Mouse (Mus musculus): ENCODE measurements around the gene Gse1.

Gse1 gene

DNA sequence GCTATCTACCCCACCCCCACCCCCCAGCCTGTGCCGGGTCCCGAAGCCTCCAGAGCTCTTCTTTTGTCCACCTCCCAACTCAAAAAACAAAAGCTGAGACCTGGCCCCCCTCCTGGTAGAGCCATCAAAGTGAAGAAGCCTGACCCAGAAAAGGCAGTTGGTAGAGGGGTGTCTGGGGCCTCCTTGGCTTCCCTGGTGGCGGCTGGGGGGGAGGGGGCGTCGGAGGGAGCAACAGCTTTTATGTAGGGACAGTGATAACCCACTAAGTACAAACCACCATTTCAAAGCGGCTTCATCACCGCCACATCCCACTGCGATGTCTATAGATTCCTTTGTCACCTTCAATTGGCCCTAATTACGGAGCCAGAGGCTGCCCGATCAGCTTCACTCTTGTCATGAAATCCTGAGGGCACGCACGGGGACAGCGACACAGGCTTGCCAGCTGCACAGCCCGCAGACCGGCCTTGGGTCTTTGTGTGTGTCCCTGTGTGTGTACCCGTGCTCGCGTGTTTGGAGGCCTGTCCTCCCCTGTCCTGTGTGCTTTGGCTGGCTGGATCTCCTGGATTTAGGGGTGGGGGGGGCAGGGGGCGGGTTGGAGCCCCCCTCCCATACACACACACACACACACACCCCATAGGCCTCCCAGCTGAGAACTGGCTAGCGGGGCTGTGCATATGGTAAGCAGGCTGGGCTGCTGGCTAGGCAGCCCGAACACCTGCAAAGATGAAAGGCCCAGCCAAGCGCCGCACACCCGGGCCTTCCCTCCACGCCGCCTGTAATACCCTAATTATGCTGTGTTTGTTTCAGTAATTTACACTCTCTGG lies 285.6 kb downstream of the Gse1 start:
- DNase-seq (ENCODE audit: low read depth, low spot score): no peak

DNA sequence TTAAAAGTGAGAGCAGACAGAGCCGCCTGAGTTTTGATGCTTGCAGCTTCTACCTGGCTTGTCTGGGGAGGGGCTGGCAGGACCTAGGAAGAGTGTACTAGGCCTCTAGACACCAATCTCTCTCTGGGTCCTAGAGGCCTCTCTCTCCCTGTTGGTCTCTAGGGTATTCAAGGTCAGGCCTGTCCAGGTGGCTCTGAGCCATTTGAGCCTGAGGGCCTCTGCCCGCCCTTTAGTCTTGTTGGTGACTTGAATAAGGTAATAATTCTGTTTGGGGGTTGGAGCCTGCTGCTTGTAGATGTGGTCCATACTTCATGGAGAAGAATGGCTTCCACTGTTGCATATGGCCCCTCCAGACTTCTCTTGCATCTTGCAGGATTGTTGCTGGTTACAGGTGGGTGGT lies 287.0 kb downstream of the Gse1 start:
- no peak for DNase-seq (ENCODE audit: low read depth, low spot score)

DNA sequence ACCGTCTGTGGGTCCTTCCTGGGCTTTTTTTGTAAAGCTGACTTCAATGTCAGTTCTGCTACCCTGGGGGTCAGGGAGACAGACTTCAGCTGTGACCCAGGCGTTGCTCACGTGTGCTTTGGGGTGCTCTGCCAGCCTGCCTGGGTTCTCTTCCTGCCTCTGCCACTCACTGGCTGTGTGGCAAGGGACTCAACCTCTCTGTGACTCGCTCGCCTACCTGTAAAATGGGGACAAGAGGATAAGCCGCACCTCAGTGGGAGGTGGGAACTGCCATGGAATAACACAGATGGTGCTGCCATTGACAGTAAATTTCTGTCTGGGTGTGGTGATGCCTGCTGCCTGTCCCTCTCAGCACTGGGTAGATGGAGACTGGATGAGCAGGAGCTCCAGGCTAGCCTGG lies 287.4 kb downstream of the Gse1 start:
- no peak for DNase-seq (ENCODE audit: low read depth, low spot score)

DNA sequence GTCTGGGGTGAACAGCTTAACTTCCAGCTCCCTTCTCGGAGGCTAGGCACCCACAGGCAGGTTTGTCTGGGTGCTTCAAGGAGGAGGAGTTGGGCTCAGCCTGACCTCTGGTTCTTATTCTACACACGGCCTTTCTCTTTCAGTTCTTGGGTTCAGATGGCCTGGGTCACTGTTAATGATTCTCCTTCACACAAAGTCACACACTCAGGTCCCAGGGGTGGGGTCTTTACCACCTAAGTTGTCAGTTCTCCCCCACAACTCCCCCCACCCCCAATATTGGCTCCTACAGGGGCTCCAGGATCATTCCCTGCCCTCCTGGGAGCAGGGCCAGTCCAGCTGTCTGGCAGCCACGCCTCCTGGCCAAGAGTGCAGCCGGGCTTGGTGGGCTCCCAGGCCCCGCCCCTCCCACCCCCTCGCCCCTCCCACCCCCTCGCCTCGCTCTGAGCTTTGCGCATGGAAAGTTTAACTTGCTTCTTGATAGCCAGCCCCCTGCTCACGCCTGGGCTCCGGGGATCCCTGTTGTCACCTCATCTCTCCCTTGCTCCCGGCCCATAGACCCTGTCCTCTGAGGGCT lies 288.0 kb downstream of the Gse1 start:
- DNase-seq (ENCODE audit: low read depth, low spot score): no peak

DNA sequence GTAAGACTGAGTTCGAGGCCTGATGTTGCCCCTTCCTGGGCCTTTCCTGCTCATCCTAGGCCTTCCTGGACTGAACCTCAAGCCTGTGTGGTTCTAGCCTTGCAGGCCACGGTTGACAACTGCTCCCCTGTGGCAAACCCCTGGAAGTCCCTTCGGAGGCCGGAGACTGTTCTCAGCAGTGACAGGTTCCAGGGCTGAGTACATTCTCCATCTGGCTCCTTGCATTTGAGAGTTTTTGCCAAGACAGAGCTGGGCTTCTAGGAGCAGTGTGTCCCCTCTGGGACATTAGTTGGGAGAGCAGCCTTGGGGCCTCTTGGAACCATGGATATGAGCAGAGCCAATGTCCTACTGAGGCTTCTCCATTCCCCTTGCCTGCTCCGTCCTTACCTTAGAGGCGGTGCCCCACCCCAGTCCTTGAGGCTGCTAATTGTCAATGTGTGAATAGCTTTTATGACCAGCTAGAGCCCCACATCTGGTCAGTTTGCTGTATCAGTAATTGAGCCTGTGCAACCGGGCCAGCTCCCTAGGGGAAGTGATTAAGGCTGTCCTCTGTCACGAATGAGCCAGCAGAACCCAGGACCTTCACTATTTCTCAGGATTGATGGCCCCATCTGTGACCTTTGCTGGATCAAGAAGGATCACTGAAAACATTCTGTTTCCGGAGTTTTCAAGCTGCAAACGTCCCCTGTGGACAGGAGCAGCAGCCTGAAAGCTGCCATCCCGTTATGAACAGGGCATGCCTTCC lies 289.6 kb downstream of the Gse1 start:
- DNase-seq (ENCODE audit: low read depth, low spot score): no peak

DNA sequence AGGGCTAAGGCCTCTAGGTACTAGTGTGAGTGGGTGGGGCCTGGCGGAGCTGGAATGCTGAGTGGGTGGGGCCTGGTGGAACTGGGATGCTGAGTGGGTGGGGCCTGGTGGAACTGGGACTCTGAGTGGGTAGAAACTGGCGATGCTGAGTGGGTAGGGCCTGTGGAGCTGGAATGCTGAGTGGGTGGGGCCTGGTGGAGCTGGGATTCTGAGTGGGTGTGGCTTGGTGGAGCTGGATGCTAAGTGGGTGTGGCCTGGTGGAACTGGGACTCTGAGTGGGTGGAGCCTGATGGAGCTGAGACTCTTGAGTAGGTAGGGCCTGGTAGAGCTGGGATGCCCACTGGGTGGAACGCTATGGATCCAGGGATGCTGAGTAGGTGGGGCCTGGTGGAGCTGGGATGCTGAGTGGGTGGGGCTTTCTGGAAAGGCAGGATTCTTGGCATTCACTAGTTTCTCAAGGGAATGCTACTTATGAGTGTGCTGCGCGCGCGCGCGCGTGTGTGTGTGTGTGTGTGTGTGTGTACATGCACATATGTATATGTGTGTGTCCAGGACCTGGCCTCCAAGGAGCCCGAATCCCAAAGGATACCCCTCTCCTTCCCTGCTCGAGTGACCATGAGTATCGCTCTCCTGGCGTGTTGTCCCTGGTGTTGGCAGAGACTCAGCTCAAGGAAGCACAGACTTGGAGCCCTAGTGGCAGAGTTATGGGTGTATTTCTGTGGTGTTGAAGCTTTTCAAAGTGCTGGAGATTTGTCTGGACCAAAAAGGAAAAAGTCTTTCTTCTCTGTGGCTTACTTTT lies 290.7 kb downstream of the Gse1 start:
- no peak for DNase-seq (ENCODE audit: low read depth, low spot score)

DNA sequence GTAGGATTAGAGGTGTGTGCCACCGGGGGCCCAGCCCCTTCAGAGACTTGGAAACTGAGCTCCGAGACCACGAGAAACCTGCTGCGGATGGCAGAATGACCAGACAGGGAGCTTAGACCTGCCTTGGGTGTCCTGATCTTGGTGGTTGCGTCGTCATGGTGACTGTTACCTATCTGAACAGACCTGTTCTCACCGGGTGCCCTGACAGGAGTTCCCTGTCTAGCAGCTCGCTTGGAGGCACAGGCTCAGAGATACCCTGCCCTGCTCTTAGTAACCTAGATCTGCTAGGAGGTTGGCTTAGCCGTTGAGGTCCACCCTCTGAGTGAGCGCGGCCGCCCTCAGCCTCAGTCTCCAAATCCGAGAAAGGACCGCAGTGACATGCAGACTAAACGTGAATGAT lies 292.0 kb downstream of the Gse1 start:
- DNase-seq (ENCODE audit: low read depth, low spot score): no peak

DNA sequence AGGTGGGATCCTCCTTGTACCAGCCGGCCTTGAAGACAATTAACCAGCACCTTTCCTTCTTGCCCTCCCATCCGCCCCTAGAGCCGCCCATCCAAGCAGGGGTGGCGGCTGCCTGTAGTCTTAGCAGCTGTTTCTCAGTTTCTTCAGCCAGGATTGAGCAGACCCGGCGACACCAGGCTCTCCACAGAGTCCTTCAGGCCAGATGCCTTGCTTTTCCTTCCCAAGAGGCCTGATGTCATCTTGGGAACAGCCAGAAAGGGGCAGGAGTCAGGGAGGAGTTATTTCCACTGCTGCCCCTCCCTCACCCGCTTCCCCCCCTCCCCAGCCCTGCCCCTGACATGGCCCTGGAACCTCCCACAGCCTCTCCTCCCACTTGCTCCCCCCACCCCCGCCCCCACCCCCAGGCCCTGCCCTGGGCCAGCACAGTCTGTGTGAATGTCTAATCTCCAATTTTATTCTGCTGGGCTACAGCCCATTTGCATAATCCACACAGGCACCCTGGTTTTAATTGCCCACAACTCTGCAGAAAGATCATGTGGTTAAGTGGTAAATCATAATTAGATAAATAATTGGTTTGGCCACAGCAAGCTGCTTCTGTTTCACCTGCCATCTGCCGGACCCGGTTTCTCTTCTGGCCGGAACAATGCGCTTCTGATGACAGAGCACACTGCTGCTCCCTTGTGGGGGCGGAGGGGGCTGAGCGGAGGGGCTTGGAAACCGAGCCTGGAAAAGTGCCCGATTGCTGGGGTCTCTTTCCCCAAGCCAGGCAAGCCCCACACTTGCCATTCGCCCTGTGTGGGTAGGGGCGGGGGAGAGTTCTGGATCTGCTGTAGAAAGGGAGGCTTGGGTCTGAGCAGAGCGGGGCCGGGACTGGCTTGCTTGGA lies 292.7 kb downstream of the Gse1 start:
- no peak for DNase-seq (ENCODE audit: low read depth, low spot score)

DNA sequence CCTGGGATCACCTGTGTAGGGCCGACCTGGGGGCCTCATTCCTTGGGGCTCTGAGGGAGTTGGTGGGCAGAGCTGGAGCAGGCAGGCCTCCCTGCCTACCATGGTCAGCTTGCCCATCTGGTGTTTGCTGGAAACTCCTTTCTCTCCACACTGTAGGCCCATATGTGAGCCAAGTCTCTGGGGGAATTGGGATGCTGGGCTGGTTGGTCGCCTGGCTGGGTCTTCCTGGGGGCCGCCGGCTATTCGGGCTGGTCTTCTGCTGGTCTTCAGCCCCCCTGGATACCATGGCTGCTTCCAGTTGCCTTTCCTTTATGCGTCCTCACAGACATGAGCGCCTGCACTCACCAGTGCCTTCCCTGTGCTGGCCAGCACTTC lies 293.3 kb downstream of the Gse1 start:
- no peak for DNase-seq (ENCODE audit: low read depth, low spot score)

DNA sequence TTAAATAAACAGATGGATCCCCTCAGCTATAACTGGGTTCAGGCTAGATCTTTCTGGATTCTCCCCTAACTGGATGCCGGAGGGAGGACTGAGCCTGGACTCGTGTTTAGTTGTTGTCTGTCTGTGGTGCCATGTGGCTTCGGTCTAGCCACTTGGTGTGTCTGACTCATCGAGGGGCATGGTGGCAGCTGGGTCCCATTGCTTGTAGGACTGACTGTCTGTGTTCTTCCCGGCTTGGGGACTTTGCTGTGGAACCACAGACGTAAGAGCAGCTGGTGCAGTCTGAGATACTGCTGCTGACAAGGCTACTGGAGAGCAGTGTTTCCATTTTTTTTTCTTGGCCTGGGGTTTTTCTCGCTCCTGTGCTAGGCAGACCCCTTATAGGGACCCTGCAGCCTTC lies 295.4 kb downstream of the Gse1 start:
- DNase-seq (ENCODE audit: low read depth, low spot score): no peak

DNA sequence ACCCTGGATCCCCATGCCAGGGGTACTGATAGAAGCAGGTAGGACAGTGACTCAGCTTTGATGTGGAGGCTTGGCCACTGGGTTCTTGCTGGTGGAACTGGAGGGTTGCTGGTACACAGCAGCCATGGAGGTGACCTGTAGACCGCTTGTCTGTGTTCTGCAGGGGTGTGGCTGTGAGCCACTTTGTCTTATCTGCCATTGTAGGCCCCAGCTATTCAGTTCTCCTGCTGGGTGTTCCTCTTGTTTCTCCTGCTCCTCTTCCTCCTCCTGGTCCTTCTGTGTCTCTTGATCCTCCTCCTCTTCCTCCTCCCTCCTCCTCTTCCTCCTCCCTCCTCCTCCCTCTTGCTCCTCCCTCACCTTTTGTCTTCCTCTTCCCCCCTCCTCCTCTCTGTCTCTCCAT lies 296.9 kb downstream of the Gse1 start:
- DNase-seq (ENCODE audit: low read depth, low spot score): no peak

DNA sequence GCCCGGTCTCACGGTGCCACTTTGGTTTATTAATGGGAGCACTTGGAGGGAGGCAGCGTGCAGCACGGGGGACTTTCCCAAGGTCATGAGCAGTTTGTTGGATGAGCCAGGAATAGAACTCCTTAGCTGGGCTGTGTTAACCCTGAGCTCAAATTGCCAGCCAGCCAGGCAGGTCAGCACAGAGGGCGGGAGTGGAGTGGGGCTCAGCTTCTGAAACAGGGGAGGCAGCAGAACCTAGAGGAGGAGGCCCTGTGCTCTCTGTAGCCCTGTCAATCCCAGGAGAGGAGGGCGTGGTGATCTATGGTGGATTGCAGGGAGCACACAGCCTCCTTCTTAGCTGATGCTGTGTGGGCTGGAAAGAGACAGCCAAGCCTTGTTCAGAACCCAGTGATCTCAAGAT lies 297.6 kb downstream of the Gse1 start:
- DNase-seq (ENCODE audit: low read depth, low spot score): no peak

DNA sequence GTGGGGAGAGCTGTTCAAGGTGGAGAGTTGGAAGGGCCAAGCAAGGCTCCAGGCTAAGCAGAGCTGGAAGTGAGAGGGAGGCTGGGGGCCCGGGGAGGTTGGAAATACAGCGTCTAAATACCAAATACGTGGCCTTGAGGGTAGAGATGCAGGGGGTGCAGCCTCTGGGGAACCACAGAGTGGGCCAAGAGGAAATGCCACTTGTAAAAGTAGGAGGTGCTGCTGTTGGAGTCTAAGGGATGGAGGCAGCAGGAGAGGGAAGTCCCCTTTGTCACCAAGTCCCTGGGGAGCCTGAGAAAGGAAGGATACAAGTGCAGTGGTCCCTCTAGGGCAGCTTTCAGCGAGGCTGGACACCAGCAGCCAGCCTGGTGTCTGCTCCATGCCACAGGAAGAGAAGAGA lies 298.3 kb downstream of the Gse1 start:
- no peak for DNase-seq (ENCODE audit: low read depth, low spot score)

DNA sequence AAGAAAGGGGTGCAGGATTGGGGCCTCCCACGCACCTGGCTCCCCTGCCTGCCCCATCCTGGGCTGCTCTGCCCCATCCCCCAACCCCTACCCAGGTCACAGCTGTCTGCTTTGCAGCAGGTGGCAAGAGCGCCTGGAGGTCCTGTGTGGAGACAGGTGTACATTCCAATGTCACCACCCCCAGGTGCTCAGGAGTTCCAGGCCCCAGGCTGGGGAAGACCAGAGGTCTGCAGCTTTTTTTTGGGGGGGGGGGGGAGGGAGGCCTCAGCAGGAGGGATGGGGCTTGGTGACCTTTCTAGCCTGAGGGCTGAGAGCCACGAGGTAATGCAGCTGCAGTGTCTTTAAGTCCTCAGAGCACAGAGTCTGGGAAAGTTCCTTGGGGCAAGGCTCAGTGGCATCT lies 300.1 kb downstream of the Gse1 start:
- no peak for DNase-seq (ENCODE audit: low read depth, low spot score)

DNA sequence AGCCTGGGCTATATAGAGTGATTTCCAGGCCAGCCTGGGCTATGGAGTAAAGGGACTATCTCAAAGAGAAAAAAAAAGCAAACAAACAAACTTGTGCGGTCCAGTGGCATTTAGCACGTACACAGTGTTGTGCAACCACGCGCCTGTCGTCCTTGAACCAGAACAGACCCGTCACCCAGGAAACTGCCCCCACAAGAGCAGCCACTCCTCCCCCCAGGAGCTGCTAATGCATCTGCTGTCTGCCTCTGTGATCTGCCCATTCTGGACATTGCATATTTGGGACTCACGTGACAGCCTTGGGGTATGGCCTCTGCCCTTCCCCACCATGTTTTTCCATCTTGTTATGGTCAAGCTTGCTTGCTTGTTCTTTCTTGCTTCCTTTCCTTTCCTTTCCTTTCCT lies 301.0 kb downstream of the Gse1 start:
- no peak for DNase-seq (ENCODE audit: low read depth, low spot score)

DNA sequence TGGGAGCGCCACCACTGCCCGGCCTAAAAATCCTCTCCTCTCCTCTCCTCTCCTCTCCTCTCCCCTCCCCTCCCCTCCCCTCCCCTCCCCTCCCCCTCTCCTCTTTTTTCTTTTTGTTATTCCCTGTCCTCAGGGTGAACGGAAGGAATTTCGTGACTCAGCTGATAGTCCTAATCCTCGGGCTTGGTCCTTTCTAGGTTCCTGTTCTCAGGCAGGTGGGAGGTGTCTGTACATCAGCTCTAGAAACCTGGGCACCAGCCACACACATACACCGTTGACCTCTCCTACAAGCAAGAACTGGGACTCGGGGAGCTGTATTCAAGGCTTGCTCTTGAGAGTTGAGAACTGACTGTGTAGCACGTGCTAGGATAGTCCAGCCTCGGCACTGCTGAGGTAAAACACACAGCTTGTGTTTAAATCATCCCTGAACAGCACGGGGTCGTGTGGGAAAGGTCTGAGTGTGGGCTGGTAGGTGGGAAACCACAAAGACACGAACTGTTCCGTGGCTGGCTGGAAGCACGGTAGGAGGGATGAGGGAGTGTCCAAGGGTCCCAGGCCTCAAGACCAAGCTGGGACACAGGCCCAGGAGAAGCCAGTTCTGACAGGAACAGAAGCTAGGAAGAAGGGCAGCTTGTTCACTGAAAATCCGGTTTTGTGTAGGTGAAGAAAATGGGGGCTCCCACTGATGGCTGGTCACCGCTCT lies 302.8 kb downstream of the Gse1 start:
- no peak for DNase-seq (ENCODE audit: low read depth, low spot score)

DNA sequence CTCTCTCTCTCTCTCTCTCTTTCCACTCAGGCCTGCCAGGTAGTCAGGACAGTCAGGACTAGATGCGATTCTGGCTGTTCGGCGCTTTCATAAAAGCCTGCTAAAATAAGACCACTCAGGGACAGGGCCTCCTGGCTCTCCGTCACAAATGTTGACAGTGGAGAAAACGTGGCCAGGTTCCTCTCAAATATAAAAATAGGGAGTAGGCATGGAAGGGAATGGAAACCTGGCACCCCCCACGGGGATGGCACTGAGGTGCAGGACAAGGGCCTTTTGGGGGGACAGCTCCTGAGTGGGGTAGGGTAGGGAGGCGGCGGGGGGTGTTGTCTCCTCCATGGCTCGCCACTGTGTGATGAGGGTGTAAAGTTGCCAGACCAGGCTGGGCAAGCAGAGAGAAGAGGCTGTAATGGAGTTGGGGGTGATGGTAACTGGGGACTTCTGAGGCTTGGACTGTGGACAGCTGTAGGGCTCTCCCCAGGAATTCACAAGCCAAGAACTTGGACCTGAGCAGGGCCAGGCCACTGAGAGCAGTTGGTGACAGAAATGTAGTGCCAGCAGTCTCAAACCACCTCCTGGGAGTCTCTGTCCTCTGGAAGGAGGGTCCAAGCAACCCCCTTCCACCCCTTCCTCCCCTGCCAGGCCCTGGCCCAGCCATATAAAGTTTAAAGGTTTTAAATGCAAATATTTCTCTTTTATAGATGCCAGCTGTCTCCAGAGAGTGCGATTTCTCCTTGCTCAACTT lies 303.7 kb downstream of the Gse1 start:
- DNase-seq (ENCODE audit: low read depth, low spot score): no peak

DNA sequence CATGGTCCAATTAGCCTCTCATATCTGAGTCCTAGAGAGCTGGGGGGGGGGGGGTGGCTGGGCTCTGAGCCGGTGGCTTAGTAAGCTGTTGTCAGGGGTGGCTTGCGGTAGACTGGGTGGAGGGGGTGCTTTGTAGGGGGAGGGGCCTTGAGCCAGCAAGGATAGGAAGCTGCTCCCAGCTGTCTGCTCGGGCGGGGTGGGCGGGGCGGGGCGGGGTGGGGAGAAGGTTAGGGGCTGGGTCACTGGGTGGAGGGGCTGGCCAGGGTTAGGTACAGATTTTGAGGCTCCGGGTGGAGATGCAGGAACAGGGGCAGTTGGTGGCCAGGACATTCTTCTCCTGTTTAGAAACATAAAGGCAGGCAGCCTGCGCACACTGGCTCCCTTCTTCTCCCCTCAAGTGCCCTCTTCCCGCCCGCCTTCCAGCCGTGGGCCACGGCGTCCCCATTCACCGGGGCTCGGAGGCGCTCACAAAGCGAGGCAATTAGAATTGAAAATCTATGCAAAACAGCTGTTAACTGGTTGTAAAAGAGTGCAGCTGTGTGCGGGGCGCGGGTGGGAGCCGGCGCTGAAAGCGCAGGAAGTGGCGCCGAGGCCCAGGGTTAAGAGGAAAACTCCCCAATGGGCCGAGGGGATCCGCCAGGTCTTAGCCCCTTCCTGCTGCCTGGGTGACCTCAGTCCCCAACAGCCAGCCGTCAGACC lies 304.4 kb downstream of the Gse1 start:
- no peak for DNase-seq (ENCODE audit: low read depth, low spot score)

DNA sequence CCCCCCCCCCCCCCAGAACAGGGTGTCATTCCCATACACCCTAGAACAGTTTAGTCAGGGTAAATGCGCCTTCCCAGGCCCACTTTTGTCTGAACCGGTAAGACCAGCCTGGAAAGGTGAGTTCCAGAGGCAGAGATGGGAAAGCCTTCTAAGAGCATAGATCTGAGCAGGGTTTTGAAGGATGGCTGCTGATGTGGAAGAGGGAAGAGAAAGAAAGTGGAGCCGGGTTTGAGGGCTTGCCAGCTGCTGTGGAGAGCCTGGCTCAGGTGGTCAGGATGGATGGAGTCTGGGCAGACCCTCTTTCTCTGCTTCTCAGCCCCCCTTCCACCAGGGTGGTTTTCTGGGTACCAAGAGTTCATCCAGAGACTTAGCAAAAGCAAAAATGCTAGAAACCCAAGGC lies 305.1 kb downstream of the Gse1 start:
- DNase-seq (ENCODE audit: low read depth, low spot score): no peak

Data from brain, embryonic 18.5 days (tissue).